Mouse (Mus musculus) CH12.LX (cell line): ENCODE data around the gene Ifi204.

Source experiments
- CHD1 ChIP-seq: IDR thresholded peaks from 2 replicates; pipeline ENCODE4 v1.6.1; 2012; ENCODE audit warnings: low read depth, low read length, improper control_type of control experiment, inconsistent platforms
- CTCF ChIP-seq, 2 experiments: IDR thresholded peaks in 1 of 2; conservative IDR thresholded peaks in 1 of 2; 2 replicates each; pipeline ENCODE4 v1.5.1; 2011 to 2012; ENCODE audit warnings: low read depth in 2 of 2, low read length in 2 of 2, improper control_type of control experiment in 1 of 2, inconsistent platforms in 1 of 2, mild to moderate bottlenecking in 1 of 2, moderate library complexity in 1 of 2
- E2F4 ChIP-seq: IDR thresholded peaks from 2 replicates; pipeline ENCODE4 v1.6.1; 2011; ENCODE audit warnings: low read depth, low read length, improper control_type of control experiment; ENCODE audit not compliant: insufficient replicate concordance
- ELF1 ChIP-seq: IDR thresholded peaks from 2 replicates; pipeline ENCODE4 v1.6.1; 2014; ENCODE audit warnings: low read depth, mild to moderate bottlenecking, inconsistent platforms, low read length, improper control_type of control experiment
- EP300 ChIP-seq: IDR thresholded peaks from 2 replicates; pipeline ENCODE4 v1.6.1; 2011; ENCODE audit warnings: low read length, improper control_type of control experiment
- GABPA ChIP-seq: IDR thresholded peaks from 2 replicates; pipeline ENCODE4 v1.6.1; 2012; ENCODE audit warnings: low read depth, low read length, improper control_type of control experiment, inconsistent platforms; ENCODE audit not compliant: insufficient replicate concordance
- HCFC1 ChIP-seq: IDR thresholded peaks from 2 replicates; pipeline ENCODE4 v1.6.1; 2012; ENCODE audit warnings: low read depth, mild to moderate bottlenecking, inconsistent platforms, low read length, improper control_type of control experiment
- MAX ChIP-seq: IDR thresholded peaks from 2 replicates; pipeline ENCODE4 v1.6.1; 2011; ENCODE audit warnings: low read length, improper control_type of control experiment
- RCOR1 ChIP-seq: conservative IDR thresholded peaks from 2 replicates; pipeline ENCODE4 v1.6.1; 2012; ENCODE audit warnings: low read depth, mild to moderate bottlenecking, inconsistent platforms, low read length, improper control_type of control experiment
- SIN3A ChIP-seq: IDR thresholded peaks from 2 replicates; pipeline ENCODE4 v1.6.1; 2012; ENCODE audit warnings: low read length, improper control_type of control experiment, inconsistent platforms
- TCF12 ChIP-seq: IDR thresholded peaks from 2 replicates; pipeline ENCODE4 v1.6.1; 2014; ENCODE audit warnings: low read depth, mild to moderate bottlenecking, inconsistent platforms, low read length, improper control_type of control experiment
- UBTF ChIP-seq: IDR thresholded peaks from 2 replicates; pipeline ENCODE4 v1.6.1; 2012; ENCODE audit warnings: low read depth, mild to moderate bottlenecking, inconsistent platforms, low read length, improper control_type of control experiment, moderate library complexity
- ZC3H11A ChIP-seq: IDR thresholded peaks from 2 replicates; pipeline ENCODE4 v1.6.1; 2012; ENCODE audit warnings: low read depth, mild to moderate bottlenecking, inconsistent platforms, low read length, improper control_type of control experiment

DNA sequence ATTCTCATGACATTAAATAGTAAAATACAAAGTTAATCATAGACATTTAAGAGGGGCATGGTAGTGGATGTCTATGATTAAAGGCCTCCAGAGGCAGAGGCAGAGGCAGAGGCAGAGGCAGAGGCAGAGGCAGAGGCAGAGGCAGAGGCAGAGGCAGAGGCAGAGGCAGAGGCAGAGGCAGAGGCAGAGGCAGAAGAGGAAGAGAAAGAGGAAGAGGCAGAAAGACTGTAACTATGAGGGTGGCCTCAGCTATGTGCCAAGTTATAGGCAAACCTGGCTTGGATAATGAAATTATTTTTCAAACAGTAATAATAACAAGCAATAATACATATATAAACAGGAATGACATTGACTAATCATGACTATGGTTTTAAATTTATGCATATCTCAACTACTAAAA lies 26.2 kb downstream of the Ifi204 start:
- TF ChIP-seq ELF1 (no peak), CTCF (conservative IDR thresholded peaks at IDR 0.05 in 1 of 2, IDR thresholded peaks at IDR 0.05 in 1 of 2; ENCODE audit: low read depth in 2 of 2, low read length in 2 of 2) (no peak), CHD1 (no peak), HCFC1 (no peak), MAX (no peak), E2F4 (no peak), TCF12 (no peak), SIN3A (no peak), EP300 (no peak; the same call in 1 of the 2 replicates), ZC3H11A (no peak), UBTF (no peak), RCOR1 (no peak), GABPA (no peak)
